Mouse (Mus musculus): ENCODE measurements around the gene Zhx3. TPM values are rescaled to one million over a fixed set of nuclear protein-coding genes. Genes with fewer than 3 reads are reported as not detected.

Zhx3 gene
- polyA plus RNA-seq, 1 experiment from 2014 or later: 11.1 TPM

Other genes starting within 250 kb of the Zhx3 start
- gene Top1, start 227.1 kb downstream of the Zhx3 start, polyA plus RNA-seq (2014; fragmentation: Nextera tagmentation; extraction: Ambion mirVana): 63.6 and 64.0 TPM in 2 replicates
- gene Plcg1, start 141.7 kb downstream of the Zhx3 start, polyA plus RNA-seq (2014; fragmentation: Nextera tagmentation; extraction: Ambion mirVana): 50.4 and 54.6 TPM in 2 replicates
- gene Lpin3, start 7.7 kb upstream of the Zhx3 start, polyA plus RNA-seq (2014; fragmentation: Nextera tagmentation; extraction: Ambion mirVana): 1.1 and 1.4 TPM in 2 replicates
- gene Emilin3, start 39.3 kb upstream of the Zhx3 start, polyA plus RNA-seq (2014; fragmentation: Nextera tagmentation; extraction: Ambion mirVana): 21.6 and 26.0 TPM in 2 replicates
- gene Chd6, start 236.1 kb upstream of the Zhx3 start, polyA plus RNA-seq (2014; fragmentation: Nextera tagmentation; extraction: Ambion mirVana): 24.2 and 27.8 TPM in 2 replicates